Mouse (Mus musculus) liver, embryonic 14.5 days (tissue): ENCODE data around the gene Acads. TPM values are rescaled to one million over a fixed set of nuclear protein-coding genes. Genes with fewer than 3 reads are reported as not detected.
A peak's percentile ranks its signal among the peaks of the same experiment; 100 is the strongest.
"Not testable (repeated sequence)": the region's sequence is repeated elsewhere in the genome, so short reads cannot be mapped to it uniquely, and the experiment has no call there.

Source experiments
- ATAC-seq: fragments of 200-750 bp; cut with Nextera tagmentation; 2 replicates; pipeline ENCODE4 v1.8.0; 2017; ENCODE audit warnings: moderate number of reproducible peaks, mild to moderate bottlenecking, moderate library complexity; ENCODE audit not compliant: insufficient read depth
- DNase-seq, 3 experiments: peaks; one replicate each; pipeline ENCODE4 v3.0.0-alpha.2; 2012 to 2013; ENCODE audit warnings: low read depth in 3 of 3, low spot score in 3 of 3
- H3K27ac ChIP-seq: fragments of 300-500 bp; sonication (generic); 2 replicates; pipeline ENCODE4 v1.5.1; 2014; ENCODE audit warnings: moderate library complexity, mild to moderate bottlenecking, control low read depth, inconsistent platforms
- H3K27me3 ChIP-seq: fragments of 300-500 bp; sonication (generic); 2 replicates; pipeline ENCODE4 v1.6.1; 2014; ENCODE audit warnings: mild to moderate bottlenecking, low read length, moderate library complexity; ENCODE audit not compliant: control insufficient read depth, insufficient read depth
- H3K36me3 ChIP-seq: fragments of 300-500 bp; sonication (generic); replicated peaks from 2 replicates; pipeline ENCODE4 v1.6.1; 2014; ENCODE audit warnings: low read depth; ENCODE audit not compliant: control insufficient read depth, insufficient read depth
- H3K4me1 ChIP-seq, 2 experiments: fragments of 200-500 bp in 1 of 2; fragments of 300-500 bp in 1 of 2; sonication (generic) in 1 of 2; replicated peaks; 2 replicates each; pipeline ENCODE4 v1.6.1; 2012 to 2014; ENCODE audit warnings: antibody characterized with exemption in 1 of 2, inconsistent platforms in 1 of 2, low read length in 1 of 2; ENCODE audit not compliant: control insufficient read depth in 2 of 2, insufficient read depth in 2 of 2
- H3K4me2 ChIP-seq: fragments of 300-500 bp; sonication (generic); 2 replicates; pipeline ENCODE4 v1.6.1; 2014; ENCODE audit warnings: low read depth, mild to moderate bottlenecking, control low read depth, moderate library complexity
- H3K4me3 ChIP-seq, 2 experiments: fragments of 200-500 bp in 1 of 2; fragments of 300-500 bp in 1 of 2; sonication (generic) in 1 of 2; 2 replicates each; pipeline ENCODE4 v1.5.1; 2012 to 2014; ENCODE audit warnings: low read depth in 2 of 2, low read length in 2 of 2, mild to moderate bottlenecking in 2 of 2, control low read depth in 1 of 2, inconsistent platforms in 1 of 2, moderate library complexity in 1 of 2; ENCODE audit not compliant: insufficient read depth in 1 of 2
- H3K9ac ChIP-seq: fragments of 300-500 bp; sonication (generic); replicated peaks from 2 replicates; pipeline ENCODE4 v1.6.1; 2014; ENCODE audit warnings: mild to moderate bottlenecking, control low read depth, moderate library complexity
- H3K9me3 ChIP-seq: fragments of 300-500 bp; sonication (generic); 2 replicates; pipeline ENCODE4 v1.6.1; 2016; ENCODE audit warnings: low read length, mixed read lengths; ENCODE audit not compliant: control insufficient read depth
- CTCF ChIP-seq: IDR thresholded peaks from 2 replicates; pipeline ENCODE4 v1.5.1; 2016; ENCODE audit warnings: antibody characterized with exemption, low read depth, control low read depth
- EP300 ChIP-seq: IDR thresholded peaks from 2 replicates; pipeline ENCODE4 v1.6.1; 2016; ENCODE audit warnings: antibody characterized with exemption, low read depth
- WGBS: fragments of 180-500 bp; shearing (Covaris S2); extraction: QIAGEN DNeasy Blood & Tissue Kit; methylation state at CpG from one replicate; pipeline ENCODE4 v1.1.7; 2014; ENCODE audit not compliant: insufficient replicate concordance; 5-methylcytosine and 5-hydroxymethylcytosine counted together
- polyA plus RNA-seq, 2 experiments: library from polyadenylated mRNA; depleted of rRNA in 1 of 2; stranded (reverse) in 1 of 2; unstranded in 1 of 2; fragments of >200 nt; fragmentation: Nextera tagmentation in 1 of 2; extraction: Ambion mirVana in 1 of 2; gene quantifications; 2 replicates each; pipeline versions ENCODE4 v1.2.1 to v1.2.3; 2012 to 2014

The Acads gene
- polyA plus RNA-seq (2012; rRNA removed), result 26.0 and 26.4 TPM in 2 replicates
- polyA plus RNA-seq (2014; fragmentation: Nextera tagmentation; extraction: Ambion mirVana), result 21.2 and 22.9 TPM in 2 replicates

- TF ChIP-seq EP300 (no peak), CTCF (no peak)
- Histone ChIP-seq H3K27ac (no peak within 1 kb of the TSS), H3K36me3 (no peaks in the 10 kb centered on the region), H3K4me3 (peak within 1 kb of the TSS; percentile 55 to 67), H3K4me2 (peak within 1 kb of the TSS; percentile 89), H3K9ac (peak within 1 kb of the TSS; percentile 65), H3K9me3 (no peaks in the 10 kb centered on the region), H3K4me1 (peaks cover 0 to 9% of the 10 kb centered on the region in 2 experiments), H3K27me3 (no peaks in the 10 kb centered on the region)
- ATAC-seq, result peak; percentile 87
- DNase-seq, result peak; percentile 60 to 62 (median 61)
- under 1% methylated on average over 39 of the region's 39 CpGs for WGBS
These were observed at the start of gene Acads for GRCm38 (mm10) chr5:115118961-115119570. Acads (minus strand) TSS chr5:115119346.

GRCm38 (mm10) chr5:115167396-115167795, 48.2 kb upstream of the Acads start:
- DNase-seq, result no peak
- 27% methylated on average over 6 of the region's 6 CpGs for WGBS
- no peak overlapping the region for H3K27ac ChIP-seq
- no peak overlapping the region for H3K4me3 ChIP-seq
- H3K9ac ChIP-seq, result no peak overlapping the region
- peaks cover 0 to 16% of the 10 kb centered on the region in 2 experiments; a peak in 2 of 4 replicates for H3K4me1 ChIP-seq
- H3K36me3 ChIP-seq, result no peaks in the 10 kb centered on the region
- ATAC-seq, result 0 out of 2 replicates have a peak, but pooled peaks have one; percentile 18
- TF ChIP-seq EP300, result no peak
- TF ChIP-seq CTCF, result no peak
- H3K9me3 ChIP-seq, result no peaks in the 10 kb centered on the region
- no peaks in the 10 kb centered on the region for H3K27me3 ChIP-seq
- no peak overlapping the region for H3K4me2 ChIP-seq

- H3K9me3 ChIP-seq, result no peaks in the 10 kb centered on the region
- no peak overlapping the region for H3K9ac ChIP-seq
- TF ChIP-seq CTCF (no peak), EP300 (no peak)
- WGBS, result 59% methylated on average over 7 of the region's 7 CpGs
- H3K4me1 ChIP-seq, result peaks cover 0 to 16% of the 10 kb centered on the region in 2 experiments; a peak in 2 of 4 replicates
- H3K36me3 ChIP-seq, result no peaks in the 10 kb centered on the region
- no peaks in the 10 kb centered on the region for H3K27me3 ChIP-seq
- no peak for ATAC-seq
- H3K4me3 ChIP-seq, result no peak overlapping the region
- no peak overlapping the region for H3K27ac ChIP-seq
- H3K4me2 ChIP-seq, result no peak overlapping the region
- no peak for DNase-seq
These were observed 47.7 kb upstream of the Acads start for GRCm38 (mm10) chr5:115166815-115167194.

- Histone ChIP-seq H3K36me3 (no peaks in the 10 kb centered on the region), H3K27me3 (no peaks in the 10 kb centered on the region), H3K4me3 (no peak overlapping the region), H3K9ac (no peak overlapping the region), H3K4me2 (no peak overlapping the region), H3K4me1 (peaks cover 0 to 19% of the 10 kb centered on the region in 2 experiments; a peak in 3 of 4 replicates), H3K27ac (no peak overlapping the region), H3K9me3 (no peaks in the 10 kb centered on the region)
- WGBS, result 58% methylated on average over 11 of the region's 11 CpGs
- no peak for ATAC-seq
- DNase-seq, result no peak
- no peak for TF ChIP-seq EP300
- TF ChIP-seq CTCF, result no peak
These were observed 47.0 kb upstream of the Acads start for GRCm38 (mm10) chr5:115165895-115166814.

- H3K4me1 ChIP-seq, result peaks cover 4 to 25% of the 10 kb centered on the region in 2 experiments
These were observed 46.2 kb upstream of the Acads start for GRCm38 (mm10) chr5:115165351-115165750.

GRCm38 (mm10) chr5:115164446-115164845, 45.3 kb upstream of the Acads start:
- not testable (repeated sequence) for H3K36me3 ChIP-seq, H3K9me3 ChIP-seq, ATAC-seq, H3K9ac ChIP-seq, H3K4me3 ChIP-seq, H3K27ac ChIP-seq, DNase-seq, H3K4me2 ChIP-seq, H3K27me3 ChIP-seq
- 60% methylated on average over 4 of the region's 4 CpGs for WGBS
- H3K4me1 ChIP-seq, result peaks cover 4 to 25% of the 10 kb centered on the region in 2 experiments

More at GRCm38 (mm10) chr5:115165351-115165750, 46.2 kb upstream of the Acads start:
- H3K27me3 ChIP-seq, result no peaks in the 10 kb centered on the region
- TF ChIP-seq EP300, result no peak
- peak; percentile 74 for TF ChIP-seq CTCF
- no peak overlapping the region for H3K9ac ChIP-seq
- DNase-seq (no peak), ATAC-seq (no peak)
- no peaks in the 10 kb centered on the region for H3K9me3 ChIP-seq
- WGBS, result 57% methylated on average over 9 of the region's 9 CpGs
- no peak overlapping the region for H3K27ac ChIP-seq
- no peak overlapping the region for H3K4me3 ChIP-seq
- no peaks in the 10 kb centered on the region for H3K36me3 ChIP-seq
- no peak overlapping the region for H3K4me2 ChIP-seq
